Mouse (Mus musculus): ENCODE data around the gene Ssrp1.

Gene Ssrp1

DNA sequence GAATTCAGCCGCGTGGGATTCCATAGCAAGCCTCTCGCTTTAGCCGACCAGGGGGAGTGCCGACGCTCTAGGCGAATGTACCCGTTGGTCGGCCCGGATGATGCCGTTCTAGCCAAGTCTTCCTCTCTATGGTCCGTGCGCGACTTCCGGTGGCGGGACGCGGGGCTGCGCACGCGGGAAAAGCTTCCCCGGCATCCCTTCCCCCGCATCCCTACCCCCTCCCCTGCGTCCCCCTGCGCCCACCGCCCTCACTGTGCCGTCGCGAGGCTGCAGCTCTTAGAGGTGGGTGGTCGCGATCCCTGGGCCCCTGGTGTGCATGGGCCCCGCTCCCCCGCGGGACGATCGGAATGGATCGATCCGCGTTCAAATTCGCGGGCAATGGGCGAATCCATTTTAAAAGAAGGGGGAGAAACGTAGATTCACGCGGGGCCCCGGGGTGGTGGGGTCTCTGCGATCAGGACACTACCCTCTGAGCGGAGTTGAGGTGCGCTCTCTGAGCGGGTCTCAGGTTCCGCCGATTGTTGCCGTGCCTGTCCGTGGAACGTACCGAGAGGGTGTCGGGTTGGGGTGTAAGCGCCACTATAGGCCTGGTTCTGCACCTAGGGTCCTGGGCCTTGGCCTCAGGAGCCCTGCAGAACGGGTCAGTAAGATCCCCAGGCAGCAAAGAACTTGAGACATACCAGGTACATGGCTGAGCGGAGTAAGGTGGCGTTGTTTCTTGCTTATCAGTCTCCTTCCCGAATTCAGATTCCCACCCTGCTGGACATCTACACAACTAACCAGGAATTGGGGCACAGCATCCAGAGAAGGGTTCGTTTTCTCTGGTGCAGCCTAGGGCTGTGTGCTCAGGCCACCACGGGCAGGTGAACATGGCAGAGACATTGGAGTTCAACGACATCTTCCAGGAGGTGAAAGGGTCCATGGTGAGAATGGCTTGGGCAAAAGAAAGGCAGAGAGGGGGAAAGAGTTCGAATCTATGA, at the start of gene Ssrp1, which contains the start of gene P2rx3:
TSS of gene Ssrp1 (plus strand) at position 188 of the 980 bp plus-strand sequence.
TSS of gene P2rx3 (minus strand) at position 416 of the 980 bp plus-strand sequence.
- WGBS = under 1% methylated on average over 66 of the region's 66 CpGs

- WGBS = 95% methylated on average over 1 of the region's 1 CpGs
Observed at GRCm38 (mm10) chr2:84987930-84988329, 49.1 kb upstream of the Ssrp1 start, which contains the start of gene Prg3. Gene Prg3, plus strand, starts transcription at chr2:84988215.

DNA sequence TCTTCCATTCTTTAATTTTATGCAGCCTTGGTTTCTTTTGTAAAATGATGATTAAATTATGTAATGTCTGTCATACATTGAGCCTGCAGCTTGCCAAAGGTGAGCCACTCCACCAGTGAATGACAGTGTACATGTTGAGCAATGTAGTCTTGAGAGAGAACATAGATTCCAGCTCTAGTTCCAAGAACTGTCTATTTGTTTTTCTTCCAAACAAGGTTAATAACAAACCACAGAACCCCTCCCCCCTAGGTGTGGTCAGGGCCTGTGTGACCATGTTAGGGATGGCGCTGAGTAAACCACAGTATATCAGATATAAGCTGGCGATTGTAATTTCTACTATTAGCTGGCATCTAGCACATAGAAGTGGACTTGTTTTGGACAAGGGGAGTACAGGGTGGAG, 40.7 kb upstream of the Ssrp1 start:
- 92% methylated on average over 2 of the region's 2 CpGs for WGBS

- 89% methylated on average over 3 of the region's 3 CpGs for WGBS
Observed at GRCm38 (mm10) chr2:84999486-85000181, 37.4 kb upstream of the Ssrp1 start.

DNA sequence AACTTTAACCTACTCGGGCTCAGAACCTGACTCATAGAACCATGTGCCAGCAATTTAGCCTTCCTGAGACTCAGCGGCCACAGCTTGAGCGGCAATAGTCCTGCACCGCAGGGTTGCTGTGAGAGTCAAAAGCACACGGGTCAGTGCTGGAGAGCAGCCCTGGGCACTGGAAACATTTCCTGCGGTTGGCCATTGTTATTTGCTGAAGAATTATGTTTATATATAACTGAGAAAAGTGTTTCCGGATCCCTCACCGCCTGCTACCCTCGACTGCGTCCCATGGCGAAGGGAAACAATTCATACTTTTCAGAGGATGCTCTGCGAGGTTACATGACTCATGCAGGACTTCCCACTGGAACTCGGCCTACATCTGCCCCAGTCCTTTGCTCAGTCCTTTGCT, 35.5 kb upstream of the Ssrp1 start:
- WGBS = 67% methylated on average over 13 of the region's 13 CpGs

- WGBS = 84% methylated on average over 8 of the region's 8 CpGs
Observed at GRCm38 (mm10) chr2:85002575-85002974, 34.5 kb upstream of the Ssrp1 start.

DNA sequence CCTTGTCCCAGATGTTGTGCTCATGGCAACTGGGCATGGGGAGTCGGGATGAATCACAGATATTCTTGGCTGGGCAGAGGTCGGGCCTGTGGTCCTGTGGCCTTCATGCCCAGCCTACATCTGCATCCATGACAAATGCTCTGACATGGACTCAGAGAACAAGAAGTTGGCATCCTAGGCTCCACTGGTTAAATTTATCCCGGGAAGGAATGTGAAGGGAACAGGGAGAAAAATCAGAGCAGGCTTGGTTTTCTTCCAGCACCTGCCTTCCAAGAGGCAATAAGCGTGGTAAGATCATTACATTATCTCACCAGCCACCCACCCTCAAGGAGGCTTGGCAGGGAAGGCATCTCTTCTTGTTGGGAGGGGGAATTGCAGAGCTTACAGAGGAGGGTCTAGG, 32.7 kb upstream of the Ssrp1 start:
- WGBS = 62% methylated on average over 4 of the region's 4 CpGs

GRCm38 (mm10) chr2:85006600-85006999, 30.4 kb upstream of the Ssrp1 start:
- 92% methylated on average over 7 of the region's 7 CpGs for whole genome bisulfite sequencing

DNA sequence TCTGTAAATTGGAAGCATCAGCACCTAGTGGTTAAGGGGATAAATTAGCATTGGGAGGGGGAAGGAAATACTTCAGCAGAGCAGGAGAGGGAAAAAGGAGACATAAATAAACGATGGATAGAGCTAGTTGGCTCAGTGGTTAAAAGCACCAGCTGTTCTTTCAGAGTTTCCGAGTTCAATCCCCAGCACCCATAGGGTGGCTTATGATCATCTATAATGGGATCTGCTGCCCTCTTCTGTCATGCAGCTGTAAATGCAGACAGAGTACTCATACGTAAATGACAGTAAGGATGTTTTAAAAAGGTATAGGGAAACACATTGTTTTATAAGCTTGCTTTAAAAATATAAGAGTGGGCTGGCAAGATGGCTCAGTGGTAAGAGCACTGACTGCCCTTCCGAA, 29.3 kb upstream of the Ssrp1 start:
- WGBS = 19% methylated on average over 4 of the region's 4 CpGs

- WGBS = 95% methylated on average over 2 of the region's 2 CpGs
Observed at GRCm38 (mm10) chr2:85009212-85009611, 27.8 kb upstream of the Ssrp1 start.

DNA sequence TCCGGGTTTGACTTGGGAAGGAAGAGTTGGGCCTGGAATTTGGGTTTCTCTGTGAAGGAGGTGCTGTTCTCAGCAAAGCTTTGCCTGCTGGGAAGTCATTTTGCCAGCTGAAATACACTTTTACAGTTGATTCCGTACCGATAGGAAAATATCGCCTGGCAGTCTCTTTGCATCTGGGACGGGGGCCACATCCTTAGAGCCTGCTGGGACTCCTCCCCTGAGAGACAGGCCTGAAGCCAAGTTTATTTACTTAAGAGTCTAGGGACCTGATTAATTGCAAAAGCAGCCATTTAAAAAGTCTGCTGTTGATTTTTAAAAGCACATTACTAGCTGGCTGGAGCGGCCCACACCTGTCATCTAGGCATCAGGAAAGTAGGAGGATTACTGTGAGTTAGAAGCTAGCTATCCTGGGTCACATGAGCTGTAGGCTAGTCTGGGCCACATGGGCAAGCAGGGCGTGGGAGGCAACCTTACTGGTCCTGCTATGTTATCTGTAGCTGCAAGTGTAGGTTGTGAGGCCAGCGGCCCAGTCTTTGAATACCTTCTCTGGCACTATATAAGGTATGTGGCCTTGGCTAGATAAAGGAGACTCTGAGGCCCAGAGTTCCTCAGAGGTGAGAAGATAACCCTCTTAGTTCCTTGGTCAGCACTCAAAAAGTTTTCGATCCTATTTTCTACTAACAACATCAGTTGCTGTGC, 25.0 kb upstream of the Ssrp1 start:
- WGBS = 54% methylated on average over 9 of the region's 9 CpGs

DNA sequence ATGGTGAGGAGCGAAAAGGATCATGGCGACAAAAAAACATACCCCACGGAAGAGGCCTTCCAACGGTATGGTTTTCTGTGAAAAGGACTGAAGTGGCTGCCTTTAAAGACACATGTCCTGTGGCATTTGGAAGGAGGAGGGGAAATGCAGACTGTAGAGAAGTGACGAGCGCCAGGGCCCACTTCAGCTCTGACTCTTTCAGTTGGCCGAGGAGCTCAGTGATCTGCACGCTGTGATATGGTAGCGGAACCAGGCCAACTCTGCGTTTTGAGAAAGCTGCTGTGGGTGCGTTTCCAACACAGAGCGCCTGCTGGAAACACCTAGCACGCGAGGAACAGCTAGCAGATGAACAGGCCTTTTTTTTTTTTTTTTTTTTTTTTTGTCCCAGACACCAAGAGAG, 24.4 kb upstream of the Ssrp1 start:
- 84% methylated on average over 14 of the region's 14 CpGs for WGBS

- 87% methylated on average over 5 of the region's 5 CpGs for WGBS
Observed at GRCm38 (mm10) chr2:85013826-85014587, 23.0 kb upstream of the Ssrp1 start.

DNA sequence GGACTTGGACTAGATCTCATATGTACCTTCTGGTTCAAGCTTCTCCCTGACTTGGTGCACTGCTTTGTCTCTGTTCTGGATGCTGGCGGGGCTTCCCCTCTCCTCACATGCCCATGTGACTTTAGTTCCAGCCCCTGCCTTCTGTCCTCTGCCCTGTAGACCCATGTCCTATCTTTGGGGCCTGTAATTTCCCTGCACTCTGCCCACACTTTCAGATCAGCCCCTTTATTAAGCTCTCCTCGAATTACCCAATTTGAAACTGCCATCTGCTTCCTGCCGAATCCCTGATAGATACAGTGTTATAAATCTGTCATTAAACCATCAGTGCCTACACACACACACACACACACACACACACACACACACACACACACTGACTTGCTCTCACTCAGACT, 22.4 kb upstream of the Ssrp1 start:
- WGBS = 61% methylated on average over 3 of the region's 3 CpGs

- WGBS = 51% methylated on average over 4 of the region's 4 CpGs
Observed at GRCm38 (mm10) chr2:85022043-85022442, 15.0 kb upstream of the Ssrp1 start.

GRCm38 (mm10) chr2:85026178-85026577, 10.9 kb upstream of the Ssrp1 start:
- 71% methylated on average over 3 of the region's 3 CpGs for whole genome bisulfite sequencing

DNA sequence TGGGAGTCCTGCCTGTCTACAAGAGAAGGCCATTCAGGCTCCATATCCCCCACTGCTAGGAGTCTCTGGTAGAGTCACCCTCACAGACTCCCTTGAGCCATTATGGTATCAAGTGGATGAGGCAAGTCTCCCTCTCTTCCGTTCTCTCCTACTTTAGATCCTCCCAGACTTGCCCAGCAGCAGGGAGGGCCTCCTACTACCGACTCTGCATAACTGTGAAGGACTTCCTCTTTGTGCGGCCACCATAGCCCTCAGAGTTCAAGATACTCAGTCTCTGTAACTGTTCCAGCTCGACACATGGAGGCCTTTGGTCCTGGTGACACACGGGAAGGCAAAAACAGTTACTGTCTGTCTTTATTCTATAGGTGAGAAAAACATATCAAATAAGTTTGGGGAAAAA, 9.8 kb upstream of the Ssrp1 start:
- 74% methylated on average over 5 of the region's 5 CpGs for WGBS

DNA sequence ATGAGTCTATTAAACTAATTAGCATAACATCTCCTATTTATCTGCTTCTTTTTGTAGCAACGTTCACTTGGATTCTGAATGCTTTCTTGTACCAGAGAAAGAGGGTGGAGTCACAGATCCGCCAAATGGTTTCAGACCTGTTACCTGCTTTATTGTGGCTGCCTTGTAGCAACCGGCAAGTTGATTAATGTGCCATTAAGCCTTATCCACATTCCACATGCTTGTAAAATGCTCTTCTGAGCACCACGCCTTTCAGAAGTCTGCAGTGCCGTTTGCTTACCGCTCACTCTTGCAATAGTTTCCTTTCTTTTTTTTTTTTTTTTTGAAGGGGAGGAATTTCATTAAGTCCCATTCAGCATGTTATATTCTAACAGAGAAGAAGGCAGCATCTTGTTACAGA, 7.1 kb upstream of the Ssrp1 start:
- 55% methylated on average over 6 of the region's 6 CpGs for WGBS

GRCm38 (mm10) chr2:85030989-85031388, 6.0 kb upstream of the Ssrp1 start:
- 49% methylated on average over 6 of the region's 6 CpGs for WGBS

- 85% methylated on average over 2 of the region's 2 CpGs for WGBS
Observed at GRCm38 (mm10) chr2:85033121-85033520, 3.9 kb upstream of the Ssrp1 start.

- WGBS = 81% methylated on average over 7 of the region's 7 CpGs
Observed at GRCm38 (mm10) chr2:85034169-85034568, 2.9 kb upstream of the Ssrp1 start.

Measured in cerebral cortex, adult 2 months (tissue).